Mouse (Mus musculus) lung, adult 2 months (tissue): ENCODE results near the gene Serpina16. TPM values are rescaled to one million over a fixed set of nuclear protein-coding genes. Genes with fewer than 3 reads are reported as not detected.
A peak's percentile ranks its signal among the peaks of the same experiment; 100 is the strongest.

Experiments
- DNase-seq: peaks from one replicate; pipeline ENCODE4 v3.0.0; 2022
- H3K4me1 ChIP-seq: fragments of 200-500 bp; 2 replicates; pipeline ENCODE4 v1.6.1; 2011; ENCODE audit warnings: low read length; ENCODE audit not compliant: control insufficient read depth, insufficient read depth
- H3K4me3 ChIP-seq: fragments of 200-500 bp; replicated peaks from 2 replicates; pipeline ENCODE3; 2011; ENCODE audit warnings: low read depth, mild to moderate bottlenecking, control low read depth, low read length; ENCODE audit errors: extremely low read depth
- CTCF ChIP-seq: fragments of 200-500 bp; IDR thresholded peaks from 2 replicates; pipeline ENCODE4 v1.5.1; 2011; ENCODE audit warnings: mild to moderate bottlenecking, low read length, control low read depth; ENCODE audit not compliant: insufficient read depth
- POLR2A ChIP-seq: fragments of 200-500 bp; IDR thresholded peaks from 2 replicates; pipeline ENCODE4 v1.6.1; 2011; ENCODE audit warnings: low read depth, mild to moderate bottlenecking, control low read depth, low read length, borderline replicate concordance; ENCODE audit errors: extremely low read depth
- WGBS: fragments of 180-500 bp; shearing (Covaris S2); methylation state at CpG from one replicate; pipeline ENCODE4 v1.1.7; 2018; 5-methylcytosine and 5-hydroxymethylcytosine counted together
- polyA plus RNA-seq: library from polyadenylated mRNA; depleted of rRNA; stranded (reverse); fragments of >200 nt; gene quantifications from 2 replicates; pipeline ENCODE4 v1.2.3, GENCODE M21; 2012

Gene Serpina16
- polyA plus RNA-seq, 1 experiment = not detected

DNA sequence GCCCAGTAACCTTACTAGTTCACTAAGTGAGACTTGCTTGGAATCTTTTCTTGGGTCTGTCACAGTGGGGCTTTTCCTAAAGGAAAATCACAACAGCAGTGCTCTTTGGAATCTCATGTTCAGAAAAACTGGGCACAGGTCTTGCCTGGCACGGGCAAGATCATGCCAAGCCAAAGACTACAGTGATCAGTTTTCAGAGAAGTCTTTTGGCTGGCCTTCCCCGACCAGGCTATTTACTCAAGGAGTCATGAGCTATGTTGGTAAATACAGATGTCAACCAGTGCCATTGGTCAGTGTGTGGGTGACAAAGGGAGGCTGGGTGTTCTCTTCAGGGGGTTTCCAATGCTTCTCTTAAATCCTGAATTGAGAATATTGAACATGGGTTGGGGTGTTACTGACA, 16.8 kb downstream of the Serpina16 start:
- DNase-seq = no peak
- H3K4me1 ChIP-seq = no peaks in the 10 kb centered on the region; the same call in 1 of the 2 replicates
- 64% methylated on average over 2 of the region's 2 CpGs for WGBS
- TF ChIP-seq CTCF = no peak
- no peak for TF ChIP-seq POLR2A
- no peak overlapping the region for H3K4me3 ChIP-seq

DNA sequence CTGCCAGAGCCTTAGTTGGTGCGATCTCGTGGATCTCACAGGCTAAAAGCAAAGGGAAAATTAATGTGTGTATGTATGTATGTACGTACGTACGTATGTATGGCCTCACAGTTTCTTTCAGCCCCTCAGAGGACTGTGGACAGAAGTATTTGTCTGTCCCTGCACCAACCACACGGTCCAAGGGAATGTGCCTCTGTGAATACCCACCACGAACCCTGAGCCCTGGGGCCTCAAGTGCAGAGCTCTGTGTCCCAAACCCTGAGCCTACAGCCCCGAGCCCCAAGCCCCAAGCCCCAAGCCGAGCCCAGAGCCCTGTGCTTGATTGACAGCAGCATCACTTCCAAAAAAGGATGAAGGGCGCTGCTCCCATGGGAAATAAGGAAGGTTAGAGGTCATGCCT, 17.9 kb downstream of the Serpina16 start:
- Histone ChIP-seq H3K4me1 (no peaks in the 10 kb centered on the region; the same call in 1 of the 2 replicates), H3K4me3 (no peak overlapping the region)
- 73% methylated on average over 10 of the region's 10 CpGs for WGBS
- no peak for TF ChIP-seq POLR2A
- no peak for TF ChIP-seq CTCF
- no peak for DNase-seq

- no peak for TF ChIP-seq POLR2A
- no peak for TF ChIP-seq CTCF
- 66% methylated on average over 9 of the region's 9 CpGs for WGBS
- no peak for DNase-seq
- H3K4me1 ChIP-seq = no peaks in the 10 kb centered on the region; the same call in 1 of the 2 replicates
- H3K4me3 ChIP-seq = no peak within 1 kb of the TSS
These were observed 18.9 kb downstream of the Serpina16 start, which contains the start of gene Serpina6 for GRCm38 (mm10) chr12:103656848-103657626. Gene Serpina6 (minus strand): TSS chr12:103657212.

- Histone ChIP-seq H3K4me3 (no peak overlapping the region), H3K4me1 (no peaks in the 10 kb centered on the region; the same call in 1 of the 2 replicates)
- DNase-seq = no peak
- no peak for TF ChIP-seq CTCF
- TF ChIP-seq POLR2A = no peak
- 67% methylated on average over 7 of the region's 7 CpGs for WGBS
These were observed 20.6 kb downstream of the Serpina16 start for GRCm38 (mm10) chr12:103655123-103656044.

GRCm38 (mm10) chr12:103653836-103654235, 22.1 kb downstream of the Serpina16 start:
- no peaks in the 10 kb centered on the region; the same call in 1 of the 2 replicates for H3K4me1 ChIP-seq
- no peak for TF ChIP-seq CTCF
- no peak for TF ChIP-seq POLR2A
- no peak for DNase-seq
- 93% methylated on average over 2 of the region's 2 CpGs for WGBS
- H3K4me3 ChIP-seq = no peak overlapping the region

GRCm38 (mm10) chr12:103646314-103646713, 29.6 kb downstream of the Serpina16 start:
- Histone ChIP-seq H3K4me3 (no peak overlapping the region), H3K4me1 (no peaks in the 10 kb centered on the region)
- TF ChIP-seq CTCF = no peak
- TF ChIP-seq POLR2A = no peak
- DNase-seq = no peak
- WGBS = 71% methylated on average over 2 of the region's 2 CpGs

GRCm38 (mm10) chr12:103644601-103645000, 31.3 kb downstream of the Serpina16 start:
- Histone ChIP-seq H3K4me3 (no peak overlapping the region), H3K4me1 (no peaks in the 10 kb centered on the region)
- WGBS = 21% methylated on average over 5 of the region's 5 CpGs
- no peak for DNase-seq
- TF ChIP-seq POLR2A (no peak), CTCF (no peak)

GRCm38 (mm10) chr12:103643818-103644217, 32.1 kb downstream of the Serpina16 start:
- Histone ChIP-seq H3K4me1 (no peaks in the 10 kb centered on the region), H3K4me3 (no peak overlapping the region)
- TF ChIP-seq CTCF (no peak), POLR2A (no peak)
- no peak for DNase-seq
- WGBS = 83% methylated on average over 3 of the region's 3 CpGs

DNA sequence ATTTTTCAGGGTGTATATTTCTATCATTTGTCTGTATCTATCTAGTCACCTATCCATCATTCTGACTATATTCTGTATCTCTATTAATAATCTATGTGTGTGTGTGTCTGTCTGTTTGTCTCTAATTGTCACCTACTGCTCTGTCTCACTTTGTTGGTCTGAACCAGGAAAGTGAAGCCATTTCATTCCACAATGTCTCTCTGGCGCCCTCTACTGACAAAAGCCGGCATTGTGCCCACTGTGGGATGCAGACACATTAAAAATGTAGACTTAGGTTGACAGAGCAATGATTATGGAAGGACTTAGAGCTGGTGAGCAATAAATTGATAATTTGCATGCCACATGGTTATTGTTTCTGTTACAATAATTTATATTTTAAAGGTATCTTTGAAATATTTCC, 32.6 kb downstream of the Serpina16 start:
- H3K4me3 ChIP-seq = no peak overlapping the region
- 2% methylated on average over 2 of the region's 2 CpGs for WGBS
- peak; percentile 63 for TF ChIP-seq CTCF
- TF ChIP-seq POLR2A = no peak
- H3K4me1 ChIP-seq = no peaks in the 10 kb centered on the region
- DNase-seq = peak; percentile 85

GRCm38 (mm10) chr12:103635846-103636245, 40.1 kb downstream of the Serpina16 start:
- 64% methylated on average over 2 of the region's 2 CpGs for WGBS
- TF ChIP-seq POLR2A (no peak), CTCF (no peak)
- no peak for DNase-seq
- Histone ChIP-seq H3K4me1 (no peaks in the 10 kb centered on the region), H3K4me3 (no peak overlapping the region)
